Mouse (Mus musculus): Measurements from ENCODE around the gene Fntb.
A peak's percentile ranks its signal among the peaks of the same experiment; 100 is the strongest.

Gene Fntb

GRCm38 (mm10) chr12:76920398-76920797, 155.0 kb downstream of the Fntb start:
- DNase-seq (ENCODE audit: low spot score), result no peak

GRCm38 (mm10) chr12:76920990-76921389, 155.6 kb downstream of the Fntb start:
- no peak for DNase-seq (ENCODE audit: low spot score)

- DNase-seq (ENCODE audit: low spot score), result peak; percentile 33
Observed at GRCm38 (mm10) chr12:76923118-76923517, 157.7 kb downstream of the Fntb start.

GRCm38 (mm10) chr12:76924904-76925604, 159.7 kb downstream of the Fntb start:
- no peak for DNase-seq (ENCODE audit: low spot score)

GRCm38 (mm10) chr12:76926338-76926945, 161.1 kb downstream of the Fntb start:
- DNase-seq (ENCODE audit: low spot score), result peak; percentile 19

GRCm38 (mm10) chr12:76927012-76927411, 161.6 kb downstream of the Fntb start:
- no peak for DNase-seq (ENCODE audit: low spot score)

GRCm38 (mm10) chr12:76927539-76927938, 162.2 kb downstream of the Fntb start:
- DNase-seq (ENCODE audit: low spot score), result peak; percentile 23

- DNase-seq (ENCODE audit: low spot score), result no peak
Observed at GRCm38 (mm10) chr12:76930177-76930576, 164.8 kb downstream of the Fntb start.

- DNase-seq (ENCODE audit: low spot score), result no peak
Observed at GRCm38 (mm10) chr12:76931739-76932687, 166.6 kb downstream of the Fntb start.

- no peak for DNase-seq (ENCODE audit: low spot score)
Observed at GRCm38 (mm10) chr12:76932688-76933060, 167.3 kb downstream of the Fntb start.

- DNase-seq (ENCODE audit: low spot score), result no peak
Observed at GRCm38 (mm10) chr12:76934438-76934837, 169.0 kb downstream of the Fntb start.

GRCm38 (mm10) chr12:76936211-76936610, 170.8 kb downstream of the Fntb start:
- DNase-seq (ENCODE audit: low spot score), result no peak

- DNase-seq (ENCODE audit: low spot score), result no peak
Observed at GRCm38 (mm10) chr12:76938013-76938412, 172.6 kb downstream of the Fntb start.

GRCm38 (mm10) chr12:76941524-76941923, 176.1 kb downstream of the Fntb start:
- no peak for DNase-seq (ENCODE audit: low spot score)

- no peak for DNase-seq (ENCODE audit: low spot score)
Observed at GRCm38 (mm10) chr12:76942476-76942875, 177.1 kb downstream of the Fntb start.

- no peak for DNase-seq (ENCODE audit: low spot score)
Observed at GRCm38 (mm10) chr12:76943046-76943445, 177.7 kb downstream of the Fntb start.

GRCm38 (mm10) chr12:76943466-76943865, 178.1 kb downstream of the Fntb start:
- no peak for DNase-seq (ENCODE audit: low spot score)

- DNase-seq (ENCODE audit: low spot score), result no peak
Observed at GRCm38 (mm10) chr12:76947487-76947886, 182.1 kb downstream of the Fntb start.

GRCm38 (mm10) chr12:76948185-76948584, 182.8 kb downstream of the Fntb start:
- no peak for DNase-seq (ENCODE audit: low spot score)

GRCm38 (mm10) chr12:76948781-76949180, 183.4 kb downstream of the Fntb start:
- DNase-seq (ENCODE audit: low spot score), result no peak

GRCm38 (mm10) chr12:76950330-76950729, 184.9 kb downstream of the Fntb start:
- no peak for DNase-seq (ENCODE audit: low spot score)

- peak; percentile 12 for DNase-seq (ENCODE audit: low spot score)
Observed at GRCm38 (mm10) chr12:76953750-76954363, 188.5 kb downstream of the Fntb start.
